Mouse (Mus musculus) embryonic facial prominence, embryonic 11.5 days (tissue): ENCODE results near the gene Gal3st4. TPM values are rescaled to one million over a fixed set of nuclear protein-coding genes. Genes with fewer than 3 reads are reported as not detected.

Experiments used
- ATAC-seq: fragments of 200-750 bp; cut with Nextera tagmentation; replicated peaks from 2 replicates; pipeline ENCODE4 v1.8.0; 2017; ENCODE audit warnings: low read depth; ENCODE audit not compliant: insufficient number of reproducible peaks, low FRiP score, low TSS enrichment
- DNase-seq: peaks from one replicate; pipeline ENCODE4 v3.0.0-alpha.2; 2015; ENCODE audit warnings: low spot score
- H3K27ac ChIP-seq: fragments of 300-500 bp; sonication (generic); replicated peaks from 2 replicates; pipeline ENCODE4 v1.5.1; 2014; ENCODE audit warnings: mild to moderate bottlenecking, low read depth, low read length, control low read depth
- H3K27me3 ChIP-seq: fragments of 300-500 bp; sonication (generic); 2 replicates; pipeline ENCODE4 v1.6.1; 2014; ENCODE audit warnings: mild to moderate bottlenecking, low read length, moderate library complexity, mixed read lengths; ENCODE audit not compliant: control insufficient read depth, insufficient read depth
- H3K36me3 ChIP-seq: fragments of 300-500 bp; sonication (generic); replicated peaks from 2 replicates; pipeline ENCODE4 v1.6.1; 2014; ENCODE audit warnings: low read depth, mild to moderate bottlenecking, low read length, moderate library complexity, mixed read lengths; ENCODE audit not compliant: control insufficient read depth, insufficient read depth
- H3K4me1 ChIP-seq: fragments of 300-500 bp; sonication (generic); 2 replicates; pipeline ENCODE4 v1.6.1; 2014; ENCODE audit warnings: low read length, mixed read lengths; ENCODE audit not compliant: control insufficient read depth, insufficient read depth
- H3K4me2 ChIP-seq: fragments of 300-500 bp; sonication (generic); 2 replicates; pipeline ENCODE4 v1.6.1; 2014; ENCODE audit warnings: low read depth, mild to moderate bottlenecking, control low read depth, low read length, moderate library complexity
- H3K4me3 ChIP-seq: fragments of 300-500 bp; sonication (generic); 2 replicates; pipeline ENCODE4 v1.5.1; 2014; ENCODE audit warnings: low read depth, low read length, control low read depth
- H3K9ac ChIP-seq: fragments of 300-500 bp; sonication (generic); replicated peaks from 2 replicates; pipeline ENCODE4 v1.6.1; 2014; ENCODE audit warnings: mild to moderate bottlenecking, control low read depth, low read length
- H3K9me3 ChIP-seq: fragments of 300-500 bp; sonication (generic); replicated peaks from 2 replicates; pipeline ENCODE4 v1.6.1; 2016; ENCODE audit warnings: mild to moderate bottlenecking, low read length, inconsistent platforms, mixed read lengths; ENCODE audit not compliant: control insufficient read depth
- WGBS: fragments of 180-500 bp; shearing (Covaris S2); extraction: QIAGEN DNeasy Blood & Tissue Kit; methylation state at CpG from one replicate; pipeline ENCODE4 v1.1.7; 2014; 5-methylcytosine and 5-hydroxymethylcytosine counted together
- polyA plus RNA-seq: library from polyadenylated mRNA; unstranded; fragments of >200 nt; fragmentation: Nextera tagmentation; extraction: Ambion mirVana; gene quantifications from 2 replicates; pipeline ENCODE4 v1.2.1, GENCODE M21; 2014

The Gal3st4 gene
- polyA plus RNA-seq, 1 experiment from 2014 or later = 5.4 TPM

- no peaks in the 10 kb centered on the region for H3K27me3 ChIP-seq
- no peak for DNase-seq
- no peaks in the 10 kb centered on the region for H3K4me1 ChIP-seq
- H3K36me3 ChIP-seq = no peaks in the 10 kb centered on the region
- no peak overlapping the region for H3K4me2 ChIP-seq
- 92% methylated on average over 3 of the region's 3 CpGs for WGBS
- H3K9ac ChIP-seq = no peak overlapping the region
- ATAC-seq = no peak
- H3K9me3 ChIP-seq = no peaks in the 10 kb centered on the region
- no peak overlapping the region for H3K4me3 ChIP-seq
- no peak overlapping the region for H3K27ac ChIP-seq
Measured at GRCm38 (mm10) chr5:138253061-138253460, 19.6 kb downstream of the Gal3st4 start.

GRCm38 (mm10) chr5:138251144-138251543 lies 21.5 kb downstream of the Gal3st4 start:
- ATAC-seq = no peak
- H3K27me3 ChIP-seq = no peaks in the 10 kb centered on the region
- 83% methylated on average over 12 of the region's 12 CpGs for WGBS

DNA sequence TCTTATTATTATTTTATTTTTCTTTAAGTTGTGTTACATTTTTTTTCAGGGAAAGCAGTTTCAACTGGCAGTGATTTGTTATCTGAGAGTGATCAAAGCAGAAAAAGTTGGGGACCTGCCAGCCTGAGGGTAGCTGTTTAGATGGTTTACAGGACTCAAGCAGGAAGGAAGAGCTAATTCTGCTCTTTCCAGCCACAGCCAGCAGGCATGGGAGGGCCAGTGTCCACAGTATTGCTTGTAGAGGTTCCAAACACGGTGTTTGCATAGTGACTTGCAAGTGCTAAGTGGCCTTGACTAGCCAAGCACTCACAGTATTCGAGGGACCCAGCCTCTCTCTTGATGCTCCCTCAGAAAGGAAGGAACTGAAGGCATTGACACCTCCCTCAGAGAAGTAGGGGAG lies 31.1 kb downstream of the Gal3st4 start:
- Histone ChIP-seq H3K9me3 (no peaks in the 10 kb centered on the region), H3K4me1 (no peaks in the 10 kb centered on the region), H3K4me2 (no peak overlapping the region), H3K27ac (no peak overlapping the region), H3K4me3 (no peak overlapping the region), H3K9ac (no peak overlapping the region), H3K36me3 (no peaks in the 10 kb centered on the region), H3K27me3 (no peaks in the 10 kb centered on the region)
- DNase-seq = no peak
- ATAC-seq = no peak
- WGBS = 54% methylated on average over 2 of the region's 2 CpGs

More at GRCm38 (mm10) chr5:138251144-138251543, 21.5 kb downstream of the Gal3st4 start:
- H3K4me3 ChIP-seq = no peak overlapping the region
- H3K36me3 ChIP-seq = no peaks in the 10 kb centered on the region
- H3K27ac ChIP-seq = no peak overlapping the region
- no peak overlapping the region for H3K9ac ChIP-seq
- H3K4me1 ChIP-seq = no peaks in the 10 kb centered on the region
- no peaks in the 10 kb centered on the region for H3K9me3 ChIP-seq
- DNase-seq = no peak
- no peak overlapping the region for H3K4me2 ChIP-seq

DNA sequence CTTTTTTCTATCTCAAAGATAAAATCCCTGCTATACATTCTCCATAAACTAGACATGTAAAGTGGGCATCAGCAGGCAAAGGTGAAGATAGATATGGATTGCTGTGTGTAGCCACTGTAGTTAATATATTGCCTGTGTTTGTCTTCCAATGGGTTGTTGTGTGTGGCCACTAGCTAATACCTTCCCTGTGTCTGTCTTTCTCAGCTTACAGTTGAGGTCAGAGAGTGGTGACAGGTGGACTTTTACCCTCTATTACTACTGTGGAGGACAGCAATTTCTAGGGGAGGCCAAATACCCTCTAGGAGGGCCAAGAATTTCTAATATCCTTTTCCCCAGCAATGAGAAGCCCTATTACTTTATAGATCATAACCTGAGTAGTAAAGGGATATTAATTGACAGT lies 38.4 kb downstream of the Gal3st4 start:
- Histone ChIP-seq H3K36me3 (no peaks in the 10 kb centered on the region), H3K27ac (no peak overlapping the region), H3K9ac (no peak overlapping the region), H3K4me1 (no peaks in the 10 kb centered on the region), H3K27me3 (no peaks in the 10 kb centered on the region), H3K4me2 (no peak overlapping the region), H3K4me3 (no peak overlapping the region), H3K9me3 (no peaks in the 10 kb centered on the region)
- ATAC-seq (no peak), DNase-seq (no peak)

DNA sequence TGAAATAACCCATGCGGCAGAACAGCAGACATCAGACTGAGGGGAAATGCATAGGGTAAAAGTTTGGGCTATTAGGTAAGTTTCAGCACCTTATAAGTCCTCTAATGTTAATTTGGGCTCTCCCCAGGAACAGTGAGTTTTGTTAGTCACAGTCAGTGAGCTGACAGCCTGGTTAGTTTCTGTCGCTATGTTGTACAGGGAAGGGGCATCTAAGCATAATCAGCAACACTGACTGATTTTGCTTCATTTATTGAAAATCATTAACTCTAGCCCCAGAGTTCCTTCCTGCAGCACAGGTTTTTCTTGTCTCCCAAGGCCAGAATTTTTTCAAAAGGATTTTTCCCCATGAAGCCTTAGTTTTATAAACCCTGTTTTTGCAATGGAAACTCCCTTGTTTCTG lies 38.9 kb downstream of the Gal3st4 start:
- no peaks in the 10 kb centered on the region for H3K4me1 ChIP-seq
- H3K9ac ChIP-seq = no peak overlapping the region
- H3K4me3 ChIP-seq = no peak overlapping the region
- no peaks in the 10 kb centered on the region for H3K27me3 ChIP-seq
- H3K27ac ChIP-seq = no peak overlapping the region
- whole genome bisulfite sequencing = 89% methylated on average over 2 of the region's 2 CpGs
- H3K4me2 ChIP-seq = no peak overlapping the region
- DNase-seq = no peak
- no peaks in the 10 kb centered on the region for H3K36me3 ChIP-seq
- H3K9me3 ChIP-seq = no peaks in the 10 kb centered on the region
- ATAC-seq = no peak

- Histone ChIP-seq H3K27ac (no peak overlapping the region), H3K4me2 (no peak overlapping the region), H3K4me1 (no peaks in the 10 kb centered on the region), H3K9ac (no peak overlapping the region), H3K27me3 (no peaks in the 10 kb centered on the region), H3K4me3 (no peak overlapping the region), H3K36me3 (no peaks in the 10 kb centered on the region), H3K9me3 (no peaks in the 10 kb centered on the region)
- 85% methylated on average over 3 of the region's 3 CpGs for WGBS
- ATAC-seq (no peak), DNase-seq (no peak)
Measured at GRCm38 (mm10) chr5:138229511-138229910, 43.1 kb downstream of the Gal3st4 start.

DNA sequence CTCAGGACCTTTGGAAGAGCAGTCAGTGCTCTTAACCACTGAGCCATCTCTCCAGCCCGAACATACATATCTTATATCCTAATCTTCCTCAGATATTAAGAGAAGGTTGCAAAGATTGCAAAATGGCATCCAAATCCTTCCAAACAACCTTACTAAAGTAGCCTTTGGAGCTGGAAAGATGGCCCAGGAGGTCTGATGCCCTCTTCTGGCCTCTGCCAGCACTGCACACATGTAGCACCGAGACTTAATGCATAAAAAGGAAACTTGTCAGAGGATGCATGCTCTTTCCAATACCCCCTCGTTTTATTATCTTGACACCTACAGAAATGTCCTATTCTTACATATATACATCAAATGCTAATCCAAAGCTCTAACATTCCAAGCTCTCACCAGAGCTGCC lies 44.6 kb downstream of the Gal3st4 start:
- Histone ChIP-seq H3K9ac (no peak overlapping the region), H3K4me2 (no peak overlapping the region), H3K4me1 (no peaks in the 10 kb centered on the region), H3K4me3 (no peak overlapping the region), H3K9me3 (no peaks in the 10 kb centered on the region), H3K36me3 (no peaks in the 10 kb centered on the region), H3K27ac (no peak overlapping the region), H3K27me3 (no peaks in the 10 kb centered on the region)
- 59% methylated on average over 3 of the region's 3 CpGs for WGBS
- ATAC-seq (no peak), DNase-seq (no peak)

DNA sequence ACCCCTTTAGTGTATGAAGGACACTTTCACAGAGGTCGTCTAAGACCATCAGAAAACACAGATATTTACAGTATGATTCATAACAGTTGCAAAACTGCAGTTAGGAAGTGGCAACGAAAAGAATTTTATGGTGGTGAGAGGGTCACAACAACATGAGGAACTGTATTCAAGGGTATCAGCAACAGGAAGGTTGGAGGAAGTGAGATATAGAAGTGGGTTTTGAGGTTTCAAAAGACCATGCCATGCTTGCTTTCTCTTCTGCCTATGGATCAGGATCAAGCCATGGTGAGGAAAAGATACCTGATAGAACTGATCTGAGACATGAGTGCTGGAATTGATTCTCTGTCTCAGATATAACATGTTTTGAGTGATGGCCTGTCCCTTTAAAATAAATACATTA lies 45.3 kb downstream of the Gal3st4 start:
- Histone ChIP-seq H3K4me1 (no peaks in the 10 kb centered on the region), H3K9me3 (no peaks in the 10 kb centered on the region), H3K9ac (no peak overlapping the region), H3K27me3 (no peaks in the 10 kb centered on the region), H3K36me3 (no peaks in the 10 kb centered on the region), H3K4me3 (no peak overlapping the region), H3K27ac (no peak overlapping the region), H3K4me2 (no peak overlapping the region)
- WGBS = 62% methylated on average over 2 of the region's 2 CpGs
- no peak for ATAC-seq
- DNase-seq = no peak
